Mouse (Mus musculus) neural tube, embryonic 14.5 days (tissue): Measurements from ENCODE around the gene Nemf. TPM values are rescaled to one million over a fixed set of nuclear protein-coding genes. Genes with fewer than 3 reads are reported as not detected.

Experiments used
- ATAC-seq: fragments of 200-750 bp; cut with Nextera tagmentation; 2 replicates; pipeline ENCODE4 v1.8.0; 2017; ENCODE audit warnings: low read depth, mild to moderate bottlenecking, moderate TSS enrichment, moderate library complexity
- H3K27ac ChIP-seq: fragments of 300-500 bp; sonication (generic); 2 replicates; pipeline ENCODE4 v1.5.1; 2014; ENCODE audit warnings: low read depth, mild to moderate bottlenecking, control low read depth, low read length, moderate library complexity, mixed read lengths
- H3K27me3 ChIP-seq: fragments of 300-500 bp; sonication (generic); 2 replicates; pipeline ENCODE4 v1.6.1; 2014; ENCODE audit warnings: low read length; ENCODE audit not compliant: control insufficient read depth, insufficient read depth
- H3K36me3 ChIP-seq: fragments of 300-500 bp; sonication (generic); 2 replicates; pipeline ENCODE4 v1.6.1; 2014; ENCODE audit warnings: low read length, mixed read lengths; ENCODE audit not compliant: control insufficient read depth, insufficient read depth
- H3K4me1 ChIP-seq: fragments of 300-500 bp; sonication (generic); 2 replicates; pipeline ENCODE4 v1.6.1; 2014; ENCODE audit warnings: low read length; ENCODE audit not compliant: control insufficient read depth, insufficient read depth
- H3K4me2 ChIP-seq: fragments of 300-500 bp; sonication (generic); 2 replicates; pipeline ENCODE4 v1.6.1; 2014; ENCODE audit warnings: mild to moderate bottlenecking, low read depth, low read length, control low read depth
- H3K4me3 ChIP-seq: fragments of 300-500 bp; sonication (generic); 2 replicates; pipeline ENCODE4 v1.5.1; 2014; ENCODE audit warnings: low read depth, low read length, control low read depth, mixed read lengths
- H3K9ac ChIP-seq: fragments of 300-500 bp; sonication (generic); replicated peaks from 2 replicates; pipeline ENCODE4 v1.6.1; 2014; ENCODE audit warnings: low read depth, mild to moderate bottlenecking, control low read depth, low read length, mixed read lengths
- H3K9me3 ChIP-seq: fragments of 300-500 bp; sonication (generic); 2 replicates; pipeline ENCODE4 v1.6.1; 2016; ENCODE audit warnings: low read length; ENCODE audit not compliant: control insufficient read depth
- WGBS: fragments of 180-500 bp; shearing (Covaris S2); extraction: QIAGEN DNeasy Blood & Tissue Kit; methylation state at CpG from one replicate; pipeline ENCODE4 v1.1.7; 2014; 5-methylcytosine and 5-hydroxymethylcytosine counted together
- polyA plus RNA-seq: library from polyadenylated mRNA; unstranded; fragments of >200 nt; fragmentation: Nextera tagmentation; extraction: Ambion mirVana; gene quantifications from 2 replicates; pipeline ENCODE4 v1.2.1, GENCODE M21; 2014

Nemf gene
- polyA plus RNA-seq, 1 experiment from 2014 or later, result 97.2 TPM

- H3K36me3 ChIP-seq, result no peaks in the 10 kb centered on the region
- H3K9me3 ChIP-seq, result no peaks in the 10 kb centered on the region
- H3K4me2 ChIP-seq, result no peak overlapping the region
- H3K27me3 ChIP-seq, result no peaks in the 10 kb centered on the region
- peaks cover 14% of the 10 kb centered on the region for H3K4me1 ChIP-seq
- no peak overlapping the region for H3K9ac ChIP-seq
- no peak overlapping the region for H3K27ac ChIP-seq
- no peak for ATAC-seq
- 64% methylated on average over 2 of the region's 2 CpGs for WGBS
- H3K4me3 ChIP-seq, result no peak overlapping the region
These were observed 63.1 kb downstream of the Nemf start for GRCm38 (mm10) chr12:69293815-69294214.

DNA sequence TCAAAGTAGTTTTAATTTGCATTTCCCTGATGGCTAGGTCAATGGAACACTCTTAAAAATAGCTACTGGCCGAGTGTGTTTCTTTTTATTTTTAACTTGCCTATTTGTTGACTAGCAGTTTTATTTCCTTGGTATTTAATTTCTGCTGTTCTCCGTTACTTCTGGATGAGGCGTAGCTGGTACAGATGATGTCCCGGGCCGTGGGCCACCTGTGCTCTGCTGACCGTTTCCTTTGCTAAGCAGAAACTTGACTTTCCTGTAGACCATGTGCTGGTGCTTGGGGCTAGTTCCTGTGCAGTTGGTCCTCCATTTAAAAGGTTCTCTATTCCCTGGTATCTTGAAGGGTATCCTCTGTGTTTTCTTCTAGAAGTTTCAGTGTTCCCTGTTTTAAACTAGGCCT lies 64.6 kb downstream of the Nemf start:
- Histone ChIP-seq H3K9ac (no peak overlapping the region), H3K4me3 (no peak overlapping the region), H3K4me1 (peaks cover 5% of the 10 kb centered on the region; the same call in 1 of the 2 replicates), H3K36me3 (no peaks in the 10 kb centered on the region), H3K9me3 (no peaks in the 10 kb centered on the region), H3K27me3 (no peaks in the 10 kb centered on the region), H3K27ac (no peak overlapping the region), H3K4me2 (no peak overlapping the region)
- ATAC-seq, result no peak
- WGBS, result 91% methylated on average over 6 of the region's 6 CpGs

GRCm38 (mm10) chr12:69288699-69289098 lies 68.3 kb downstream of the Nemf start:
- Histone ChIP-seq H3K27ac (no peak overlapping the region), H3K4me3 (no peak overlapping the region), H3K27me3 (no peaks in the 10 kb centered on the region), H3K9me3 (no peaks in the 10 kb centered on the region), H3K9ac (no peak overlapping the region), H3K36me3 (no peaks in the 10 kb centered on the region), H3K4me2 (no peak overlapping the region), H3K4me1 (no peaks in the 10 kb centered on the region)
- WGBS, result 83% methylated on average over 9 of the region's 9 CpGs
- ATAC-seq, result no peak

DNA sequence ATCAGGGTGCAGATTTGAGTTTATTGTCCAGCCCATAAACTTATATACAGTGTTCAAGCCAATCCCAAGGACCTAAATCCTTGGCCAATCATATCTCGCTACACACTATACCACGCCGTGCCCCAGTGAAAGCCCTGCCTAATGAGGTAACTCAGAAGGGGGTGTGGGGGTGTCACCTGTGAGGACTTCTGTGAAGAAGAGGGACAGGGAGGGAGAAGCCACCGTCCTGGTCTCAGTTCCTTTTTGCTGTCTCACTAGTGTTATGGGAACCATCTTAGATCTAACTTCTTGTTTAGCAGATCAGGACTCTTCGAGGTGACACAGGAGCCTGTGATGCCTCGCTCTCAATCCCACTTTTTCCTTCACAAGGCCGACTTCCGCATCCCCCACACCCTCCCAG lies 69.4 kb downstream of the Nemf start:
- no peak overlapping the region for H3K4me2 ChIP-seq
- H3K9me3 ChIP-seq, result no peaks in the 10 kb centered on the region
- no peaks in the 10 kb centered on the region for H3K27me3 ChIP-seq
- H3K4me3 ChIP-seq, result no peak overlapping the region
- no peak overlapping the region for H3K9ac ChIP-seq
- H3K27ac ChIP-seq, result no peak overlapping the region
- no peak for ATAC-seq
- no peaks in the 10 kb centered on the region for H3K4me1 ChIP-seq
- H3K36me3 ChIP-seq, result no peaks in the 10 kb centered on the region
- WGBS, result 87% methylated on average over 8 of the region's 8 CpGs

DNA sequence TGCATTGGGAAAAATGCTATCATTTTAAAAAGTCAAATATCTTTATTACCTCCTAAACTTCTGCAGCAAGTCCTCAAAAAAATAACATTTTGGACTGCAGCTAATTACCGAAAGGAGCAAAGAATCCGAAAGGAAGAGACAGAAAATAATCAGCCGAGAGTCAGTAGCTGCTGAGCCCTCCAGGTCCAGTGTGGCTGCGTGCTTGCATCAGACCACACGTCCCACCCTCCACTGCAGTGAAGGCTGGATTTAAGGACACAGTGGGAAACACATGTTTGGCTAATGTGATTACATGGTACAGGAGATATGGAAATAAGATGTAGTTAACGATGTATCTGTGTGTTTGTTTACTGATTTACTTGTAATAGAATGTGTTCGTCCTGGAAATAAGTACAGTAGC lies 73.8 kb downstream of the Nemf start:
- Histone ChIP-seq H3K4me2 (no peak overlapping the region), H3K9ac (no peak overlapping the region), H3K36me3 (no peaks in the 10 kb centered on the region), H3K27me3 (no peaks in the 10 kb centered on the region), H3K9me3 (no peaks in the 10 kb centered on the region), H3K4me1 (no peaks in the 10 kb centered on the region), H3K4me3 (no peak overlapping the region), H3K27ac (no peak overlapping the region)
- 90% methylated on average over 7 of the region's 7 CpGs for WGBS
- ATAC-seq, result no peak

DNA sequence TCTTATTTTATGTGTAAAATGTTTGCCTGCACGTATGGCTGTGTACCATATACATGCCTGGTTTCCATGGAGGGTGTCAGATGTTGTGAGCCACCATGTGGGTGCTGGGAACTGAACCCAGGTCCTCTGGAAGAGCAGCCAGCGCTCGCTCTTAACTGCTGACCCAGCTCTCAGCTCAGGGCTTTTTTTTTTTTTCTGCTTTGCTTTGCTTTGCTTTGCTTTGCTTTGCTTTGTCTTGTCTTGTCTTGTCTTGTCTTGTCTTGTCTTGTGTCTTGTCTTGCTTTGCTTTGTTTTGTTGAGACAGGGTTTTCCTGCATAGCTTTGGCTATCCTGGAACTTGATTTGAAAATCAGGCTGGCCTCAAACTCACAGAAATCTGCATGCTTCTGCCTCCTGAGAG lies 76.0 kb downstream of the Nemf start:
- ATAC-seq, result no peak
- H3K4me2 ChIP-seq, result no peak overlapping the region
- no peaks in the 10 kb centered on the region for H3K27me3 ChIP-seq
- H3K9me3 ChIP-seq, result no peaks in the 10 kb centered on the region
- H3K27ac ChIP-seq, result no peak overlapping the region
- no peak overlapping the region for H3K9ac ChIP-seq
- H3K4me3 ChIP-seq, result no peak overlapping the region
- H3K4me1 ChIP-seq, result no peaks in the 10 kb centered on the region
- no peaks in the 10 kb centered on the region for H3K36me3 ChIP-seq
- WGBS, result 91% methylated on average over 3 of the region's 3 CpGs

DNA sequence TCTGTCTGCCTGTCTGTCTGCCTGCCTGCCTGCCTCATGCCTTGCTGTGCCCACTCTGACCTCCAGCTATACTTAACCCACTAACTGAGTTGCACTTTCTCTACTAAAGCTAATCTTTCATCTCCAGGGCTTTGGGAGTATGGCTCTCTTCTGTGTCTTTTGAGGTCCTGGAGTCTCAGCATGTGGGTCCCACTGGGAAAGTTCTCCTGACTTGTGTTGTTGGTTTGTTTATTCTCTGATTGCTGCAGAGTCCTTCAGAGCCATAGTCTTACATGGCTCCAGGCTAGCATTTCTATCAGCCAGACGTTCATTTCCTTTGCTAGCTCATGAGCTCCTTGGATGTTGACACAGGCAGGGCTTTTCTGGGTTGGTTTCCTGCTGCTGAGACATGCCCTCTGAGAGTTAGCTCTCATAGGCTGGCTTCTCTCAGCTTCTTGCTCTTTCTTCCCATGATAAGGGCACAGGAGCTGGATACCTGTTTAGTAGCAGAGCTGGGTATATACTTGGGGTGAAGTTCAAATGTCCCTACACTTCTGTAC lies 77.0 kb downstream of the Nemf start:
- H3K4me1 ChIP-seq, result no peaks in the 10 kb centered on the region
- ATAC-seq, result no peak
- WGBS, result 65% methylated on average over 1 of the region's 1 CpGs

DNA sequence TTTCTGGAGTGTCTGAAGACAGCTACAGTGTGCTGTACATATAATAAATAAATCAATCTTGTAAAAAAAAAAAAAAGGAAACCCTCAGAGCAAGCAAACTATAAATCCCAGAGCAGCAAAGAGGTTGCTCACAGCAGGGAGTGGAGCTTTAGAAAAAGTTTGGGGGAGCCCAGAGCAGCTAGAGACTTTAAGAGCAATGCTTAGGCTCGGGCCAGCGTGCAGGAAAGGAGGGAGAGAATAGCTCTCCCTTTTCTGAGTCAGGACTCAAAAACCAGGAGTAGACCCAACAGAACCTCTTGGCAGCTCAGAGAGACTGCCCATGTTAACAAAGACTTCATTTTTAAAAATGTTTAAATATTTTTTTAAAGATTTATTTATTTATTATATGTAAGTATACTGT lies 88.0 kb downstream of the Nemf start:
- no peak overlapping the region for H3K9ac ChIP-seq
- whole genome bisulfite sequencing, result 71% methylated on average over 2 of the region's 2 CpGs
- H3K4me1 ChIP-seq, result no peaks in the 10 kb centered on the region
- no peaks in the 10 kb centered on the region for H3K27me3 ChIP-seq
- H3K9me3 ChIP-seq, result no peaks in the 10 kb centered on the region
- H3K4me3 ChIP-seq, result no peak overlapping the region
- no peak overlapping the region for H3K27ac ChIP-seq
- H3K4me2 ChIP-seq, result no peak overlapping the region
- ATAC-seq, result no peak
- H3K36me3 ChIP-seq, result no peaks in the 10 kb centered on the region

More for the DNA sequence above, 77.0 kb downstream of the Nemf start:
- H3K27ac ChIP-seq, result no peak overlapping the region
- H3K9ac ChIP-seq, result no peak overlapping the region
- no peaks in the 10 kb centered on the region for H3K27me3 ChIP-seq
- no peak overlapping the region for H3K4me3 ChIP-seq
- no peaks in the 10 kb centered on the region for H3K36me3 ChIP-seq
- H3K9me3 ChIP-seq, result no peaks in the 10 kb centered on the region
- no peak overlapping the region for H3K4me2 ChIP-seq

DNA sequence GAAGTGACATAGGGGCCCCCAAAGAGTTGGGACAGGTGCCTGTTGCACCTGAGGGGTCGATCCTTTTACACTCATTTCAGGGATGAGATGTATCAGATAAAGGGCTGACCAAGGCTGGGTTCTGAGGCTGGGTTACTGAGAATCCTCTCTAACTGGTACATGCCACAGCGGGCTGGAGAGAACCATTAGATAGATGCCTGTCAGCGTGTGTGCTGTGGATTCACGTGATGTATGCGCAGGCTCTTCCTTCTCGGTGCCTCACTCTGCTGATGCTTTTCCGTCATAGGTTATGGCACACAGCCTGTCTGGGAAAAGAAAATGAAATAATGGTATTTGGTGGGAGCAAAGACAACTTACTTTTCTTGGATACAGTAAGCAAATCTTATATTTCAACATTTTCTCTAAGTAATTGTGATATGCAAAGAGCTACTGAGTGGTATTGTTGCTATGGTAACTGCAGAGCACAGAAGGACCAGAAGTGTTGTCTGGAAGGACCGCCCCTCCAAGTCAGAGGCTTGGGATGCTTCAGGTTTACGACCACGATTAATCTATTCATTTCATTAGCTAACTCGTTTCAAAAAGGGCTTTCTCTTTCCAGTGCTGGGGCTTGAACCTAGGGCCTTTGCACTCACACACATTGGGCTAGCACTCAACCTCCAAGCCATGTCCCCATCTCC lies 88.9 kb downstream of the Nemf start:
- Histone ChIP-seq H3K9me3 (no peaks in the 10 kb centered on the region), H3K27me3 (no peaks in the 10 kb centered on the region), H3K36me3 (no peaks in the 10 kb centered on the region), H3K4me1 (no peaks in the 10 kb centered on the region), H3K4me2 (no peak overlapping the region), H3K4me3 (no peak overlapping the region), H3K27ac (no peak overlapping the region), H3K9ac (no peak overlapping the region)
- ATAC-seq, result no peak
- 68% methylated on average over 11 of the region's 11 CpGs for WGBS
